Mouse (Mus musculus): ENCODE results near the gene Pde4b. TPM values are rescaled to one million over a fixed set of nuclear protein-coding genes. Genes with fewer than 3 reads are reported as not detected.

Gene Pde4b
- polyA plus RNA-seq, 1 experiment: 21.1 TPM

DNA sequence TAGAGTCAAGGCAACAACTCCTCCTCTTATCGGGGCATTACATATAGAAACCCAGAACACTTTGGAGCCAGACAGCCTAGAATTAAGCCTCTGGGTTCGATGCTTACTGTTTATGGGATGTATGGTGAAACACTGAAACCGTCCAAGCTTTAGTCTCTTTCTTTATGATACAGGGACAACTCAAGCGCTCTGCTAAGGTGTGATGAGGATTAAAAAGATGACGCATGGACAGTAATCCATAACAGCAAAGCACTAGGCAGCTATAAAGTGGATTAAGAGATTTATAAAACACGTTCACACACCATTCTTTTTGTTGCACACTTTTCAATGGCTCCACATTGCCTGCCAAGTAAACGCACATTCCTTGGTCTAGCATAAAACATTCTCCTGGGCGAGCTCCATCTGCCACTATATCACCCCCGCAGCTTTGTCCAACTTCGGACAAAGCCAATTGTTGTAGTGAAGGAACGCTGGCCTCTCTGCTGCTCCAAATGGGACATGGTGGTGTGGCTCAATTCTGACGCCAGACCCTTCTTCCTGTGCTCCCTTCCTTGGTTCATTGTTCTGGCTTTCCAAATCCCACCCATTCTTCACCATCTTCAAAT is 473.4 kb downstream of the Pde4b start:
- Histone ChIP-seq H3K27me3 (ENCODE audit: control insufficient read depth, insufficient read depth, low read length) (no peaks in the 10 kb centered on the region), H3K4me1 (replicated peaks; ENCODE audit: control insufficient read depth, insufficient read depth, low read length) (0 out of 2 replicates have a peak, but pooled peaks cover 1% of the 10 kb centered on the region), H3K4me3 (ENCODE audit: control insufficient read depth, insufficient read depth, low read length) (no peak overlapping the region), H3K36me3 (ENCODE audit: control insufficient read depth, insufficient read depth, low read length) (no peaks in the 10 kb centered on the region), H3K27ac (ENCODE audit: control insufficient read depth, insufficient read depth, low read length) (no peak overlapping the region)
- TF ChIP-seq CTCF (IDR thresholded peaks at IDR 0.05; ENCODE audit: borderline replicate concordance, control insufficient read depth, extremely low read depth, insufficient read depth, low read length, poor library complexity) (no peak), POLR2A (IDR thresholded peaks at IDR 0.05; ENCODE audit: control insufficient read depth, extremely low read depth, insufficient read depth, low read length, poor library complexity) (no peak)
- DNase-seq: no peak
- 96% methylated on average over 12 of the region's 12 CpGs for WGBS

DNA sequence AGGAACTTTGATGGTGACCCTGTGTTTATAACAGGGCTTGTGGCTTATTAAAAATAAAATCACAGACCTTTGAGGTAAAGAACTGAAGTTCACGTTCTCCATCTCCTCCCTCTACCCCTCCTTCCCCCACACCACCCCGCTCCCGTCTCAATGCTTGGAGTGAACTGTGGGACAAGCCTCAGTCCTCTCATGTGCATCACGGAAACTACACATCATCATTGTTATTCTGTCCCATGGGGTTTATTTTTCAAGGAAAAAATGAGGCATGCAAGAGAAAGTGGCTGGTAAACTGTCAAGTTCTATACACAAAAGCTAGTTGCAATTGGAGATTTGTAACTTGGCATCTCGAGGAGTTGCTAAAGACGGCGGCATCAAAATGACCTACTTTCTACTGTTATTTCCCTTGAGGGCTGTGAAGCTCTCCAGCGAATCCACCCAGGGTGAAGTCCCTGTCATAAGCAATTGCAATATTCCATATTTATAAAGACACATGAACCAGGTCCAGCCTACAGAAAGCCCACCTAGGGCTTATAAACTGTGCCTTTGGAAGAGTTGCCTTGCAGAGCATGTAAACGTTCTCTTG is 476.0 kb downstream of the Pde4b start:
- TF ChIP-seq CTCF (IDR thresholded peaks at IDR 0.05; ENCODE audit: borderline replicate concordance, control insufficient read depth, extremely low read depth, insufficient read depth, low read length, poor library complexity) (no peak), POLR2A (IDR thresholded peaks at IDR 0.05; ENCODE audit: control insufficient read depth, extremely low read depth, insufficient read depth, low read length, poor library complexity) (no peak)
- Histone ChIP-seq H3K27ac (ENCODE audit: control insufficient read depth, insufficient read depth, low read length) (no peak overlapping the region), H3K36me3 (ENCODE audit: control insufficient read depth, insufficient read depth, low read length) (no peaks in the 10 kb centered on the region), H3K4me3 (ENCODE audit: control insufficient read depth, insufficient read depth, low read length) (no peak overlapping the region), H3K4me1 (replicated peaks; ENCODE audit: control insufficient read depth, insufficient read depth, low read length) (peaks cover 13% of the 10 kb centered on the region), H3K27me3 (ENCODE audit: control insufficient read depth, insufficient read depth, low read length) (no peaks in the 10 kb centered on the region)
- WGBS: 90% methylated on average over 9 of the region's 9 CpGs
- no peak for DNase-seq

DNA sequence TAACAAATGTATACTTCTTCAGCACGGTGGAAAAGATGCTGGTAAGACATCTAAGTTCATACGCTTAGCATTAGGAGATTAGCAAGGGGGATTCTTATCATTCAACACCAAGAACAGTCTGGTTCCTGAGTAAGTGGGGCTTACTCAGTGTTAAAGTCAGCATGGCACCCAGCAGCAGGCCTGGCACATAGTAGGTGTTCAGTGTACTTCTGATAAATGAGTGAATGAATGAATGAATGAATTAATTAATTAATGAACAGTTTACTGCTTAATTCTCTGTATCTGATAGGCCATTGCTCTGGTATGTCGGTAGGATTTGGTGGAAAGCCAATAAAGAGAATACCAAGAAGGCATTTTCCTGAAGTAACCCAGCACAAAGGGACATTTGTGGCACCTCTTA is 476.9 kb downstream of the Pde4b start:
- 97% methylated on average over 3 of the region's 3 CpGs for WGBS
- Histone ChIP-seq H3K27ac (ENCODE audit: control insufficient read depth, insufficient read depth, low read length) (no peak overlapping the region), H3K4me1 (replicated peaks; ENCODE audit: control insufficient read depth, insufficient read depth, low read length) (peaks cover 17% of the 10 kb centered on the region), H3K4me3 (ENCODE audit: control insufficient read depth, insufficient read depth, low read length) (no peak overlapping the region), H3K36me3 (ENCODE audit: control insufficient read depth, insufficient read depth, low read length) (no peaks in the 10 kb centered on the region), H3K27me3 (ENCODE audit: control insufficient read depth, insufficient read depth, low read length) (no peaks in the 10 kb centered on the region)
- DNase-seq: no peak
- TF ChIP-seq CTCF (IDR thresholded peaks at IDR 0.05; ENCODE audit: borderline replicate concordance, control insufficient read depth, extremely low read depth, insufficient read depth, low read length, poor library complexity): no peak
- TF ChIP-seq POLR2A (IDR thresholded peaks at IDR 0.05; ENCODE audit: control insufficient read depth, extremely low read depth, insufficient read depth, low read length, poor library complexity): no peak

DNA sequence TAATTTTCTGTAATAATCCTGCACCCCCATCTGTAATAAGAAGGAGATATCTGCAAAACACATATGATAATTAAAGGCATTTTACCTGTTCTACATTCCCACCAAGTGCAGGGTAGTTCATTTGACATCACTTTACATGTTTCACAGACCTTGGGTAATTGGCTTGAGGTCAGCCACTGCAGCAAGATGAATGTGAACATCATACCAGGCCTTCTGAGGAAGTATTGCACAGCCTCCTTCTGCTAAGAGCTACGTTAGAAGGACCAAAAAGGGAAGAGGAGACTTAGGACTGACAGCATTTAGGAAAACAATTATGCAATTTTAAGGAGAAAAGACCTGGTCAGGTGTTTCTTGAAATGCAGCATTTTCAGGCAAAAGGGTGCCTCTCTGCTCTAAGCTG is 479.1 kb downstream of the Pde4b start:
- no peak overlapping the region for H3K27ac ChIP-seq (ENCODE audit: control insufficient read depth, insufficient read depth, low read length)
- no peak overlapping the region for H3K4me3 ChIP-seq (ENCODE audit: control insufficient read depth, insufficient read depth, low read length)
- peaks cover 17% of the 10 kb centered on the region for H3K4me1 ChIP-seq (replicated peaks; ENCODE audit: control insufficient read depth, insufficient read depth, low read length)
- DNase-seq: no peak
- H3K36me3 ChIP-seq (ENCODE audit: control insufficient read depth, insufficient read depth, low read length): no peaks in the 10 kb centered on the region
- no peaks in the 10 kb centered on the region for H3K27me3 ChIP-seq (ENCODE audit: control insufficient read depth, insufficient read depth, low read length)
- TF ChIP-seq POLR2A (IDR thresholded peaks at IDR 0.05; ENCODE audit: control insufficient read depth, extremely low read depth, insufficient read depth, low read length, poor library complexity) (no peak), CTCF (IDR thresholded peaks at IDR 0.05; ENCODE audit: borderline replicate concordance, control insufficient read depth, extremely low read depth, insufficient read depth, low read length, poor library complexity) (no peak)
- 66% methylated on average over 1 of the region's 1 CpGs for WGBS

DNA sequence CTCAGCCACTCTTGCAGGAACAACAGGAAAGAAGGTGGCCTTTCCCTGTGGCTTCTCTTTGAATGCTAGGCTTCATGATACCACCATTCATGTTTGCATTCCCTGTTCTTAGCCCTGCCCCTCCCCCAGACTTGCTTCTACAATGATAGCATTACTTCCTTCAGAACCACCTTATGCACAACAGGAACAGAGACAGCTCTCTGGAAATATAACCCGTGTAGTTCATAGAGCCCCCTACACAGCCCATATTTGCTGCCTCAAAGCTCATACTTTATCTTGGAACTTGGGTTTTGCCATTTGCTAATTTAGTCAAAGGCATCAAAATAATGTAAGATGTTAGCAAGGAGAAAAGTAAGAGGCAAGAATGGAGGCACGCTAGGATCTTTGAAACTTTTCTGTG is 479.8 kb downstream of the Pde4b start:
- 52% methylated on average over 2 of the region's 2 CpGs for WGBS
- no peaks in the 10 kb centered on the region for H3K27me3 ChIP-seq (ENCODE audit: control insufficient read depth, insufficient read depth, low read length)
- H3K4me3 ChIP-seq (ENCODE audit: control insufficient read depth, insufficient read depth, low read length): no peak overlapping the region
- H3K4me1 ChIP-seq (replicated peaks; ENCODE audit: control insufficient read depth, insufficient read depth, low read length): peaks cover 17% of the 10 kb centered on the region
- no peak for TF ChIP-seq POLR2A (IDR thresholded peaks at IDR 0.05; ENCODE audit: control insufficient read depth, extremely low read depth, insufficient read depth, low read length, poor library complexity)
- TF ChIP-seq CTCF (IDR thresholded peaks at IDR 0.05; ENCODE audit: borderline replicate concordance, control insufficient read depth, extremely low read depth, insufficient read depth, low read length, poor library complexity): no peak
- no peak for DNase-seq
- H3K27ac ChIP-seq (ENCODE audit: control insufficient read depth, insufficient read depth, low read length): no peak overlapping the region
- no peaks in the 10 kb centered on the region for H3K36me3 ChIP-seq (ENCODE audit: control insufficient read depth, insufficient read depth, low read length)

DNA sequence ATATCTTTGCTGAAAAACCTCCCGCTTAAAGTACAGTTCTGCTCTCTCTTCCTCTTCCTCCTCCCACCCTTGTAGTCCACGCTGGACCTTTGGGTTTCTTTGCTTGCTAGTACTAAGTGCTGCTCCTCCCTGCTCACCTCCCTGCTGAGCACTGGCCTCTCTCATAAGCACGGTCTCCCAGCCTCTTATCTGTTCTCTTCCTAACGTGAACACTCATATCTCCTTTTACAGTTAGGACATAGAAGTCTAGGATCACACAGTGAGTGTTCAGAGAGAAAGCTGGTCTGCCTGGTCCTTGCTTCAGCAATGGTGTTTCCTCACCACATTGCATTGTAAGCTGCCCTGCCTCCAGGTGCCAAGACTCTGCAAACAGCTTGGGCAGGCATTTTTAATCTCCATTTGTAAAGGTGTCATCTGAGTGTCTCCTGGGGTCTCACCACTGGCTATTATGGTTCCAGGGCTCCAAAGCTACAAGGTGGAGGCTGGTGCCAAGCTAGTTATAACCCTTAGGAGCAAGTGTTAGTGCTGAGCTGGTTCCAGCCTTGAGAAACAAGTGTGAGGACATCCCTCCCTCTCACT is 480.4 kb downstream of the Pde4b start:
- DNase-seq: peak; percentile 30
- peak overlapping the region; percentile 73 for H3K27ac ChIP-seq (ENCODE audit: control insufficient read depth, insufficient read depth, low read length)
- TF ChIP-seq CTCF (IDR thresholded peaks at IDR 0.05; ENCODE audit: borderline replicate concordance, control insufficient read depth, extremely low read depth, insufficient read depth, low read length, poor library complexity) (no peak), POLR2A (IDR thresholded peaks at IDR 0.05; ENCODE audit: control insufficient read depth, extremely low read depth, insufficient read depth, low read length, poor library complexity) (no peak)
- no peaks in the 10 kb centered on the region for H3K36me3 ChIP-seq (ENCODE audit: control insufficient read depth, insufficient read depth, low read length)
- no peak overlapping the region for H3K4me3 ChIP-seq (ENCODE audit: control insufficient read depth, insufficient read depth, low read length)
- no peaks in the 10 kb centered on the region for H3K27me3 ChIP-seq (ENCODE audit: control insufficient read depth, insufficient read depth, low read length)
- H3K4me1 ChIP-seq (replicated peaks; ENCODE audit: control insufficient read depth, insufficient read depth, low read length): peaks cover 19% of the 10 kb centered on the region
- 16% methylated on average over 4 of the region's 4 CpGs for WGBS

All from thymus, adult 2 months (tissue).